Mouse (Mus musculus) forebrain, postnatal 0 days (tissue): ENCODE data around the gene Trp53bp2. TPM values are rescaled to one million over a fixed set of nuclear protein-coding genes. Genes with fewer than 3 reads are reported as not detected.

Experiments
- ATAC-seq: fragments of 200-750 bp; cut with Nextera tagmentation; 2 replicates; pipeline ENCODE4 v1.8.0; 2017; ENCODE audit warnings: mild to moderate bottlenecking, moderate library complexity
- DNase-seq: peaks from one replicate; pipeline ENCODE4 v3.0.0-alpha.2; 2015
- H3K27ac ChIP-seq: fragments of 300-500 bp; sonication (generic); 2 replicates; pipeline ENCODE4 v1.5.1; 2014; ENCODE audit warnings: low read depth, mild to moderate bottlenecking, antibody characterized with exemption, low read length, moderate library complexity, mixed read lengths
- H3K27me3 ChIP-seq: fragments of 300-500 bp; sonication (generic); 2 replicates; pipeline ENCODE4 v1.6.1; 2014; ENCODE audit warnings: mild to moderate bottlenecking, low read length, mixed read lengths; ENCODE audit not compliant: insufficient read depth
- H3K36me3 ChIP-seq: fragments of 300-500 bp; sonication (generic); 2 replicates; pipeline ENCODE4 v1.6.1; 2014; ENCODE audit warnings: mild to moderate bottlenecking, moderate library complexity; ENCODE audit not compliant: insufficient read depth
- H3K4me1 ChIP-seq: fragments of 300-500 bp; sonication (generic); 2 replicates; pipeline ENCODE4 v1.6.1; 2014; ENCODE audit warnings: antibody characterized with exemption; ENCODE audit not compliant: insufficient read depth
- H3K4me2 ChIP-seq: fragments of 300-500 bp; sonication (generic); 2 replicates; pipeline ENCODE4 v1.6.1; 2014; ENCODE audit warnings: low read depth, mild to moderate bottlenecking, moderate library complexity
- H3K4me3 ChIP-seq: fragments of 300-500 bp; sonication (generic); 2 replicates; pipeline ENCODE4 v1.5.1; 2014; ENCODE audit warnings: low read depth, low read length, mixed read lengths
- H3K9ac ChIP-seq: fragments of 300-500 bp; sonication (generic); 2 replicates; pipeline ENCODE4 v1.6.1; 2014; ENCODE audit warnings: mild to moderate bottlenecking
- H3K9me3 ChIP-seq: fragments of 300-500 bp; sonication (generic); 2 replicates; pipeline ENCODE4 v1.6.1; 2016; ENCODE audit warnings: low read length
- CTCF ChIP-seq: sonication (generic); IDR thresholded peaks from 2 replicates; pipeline ENCODE4 v1.5.1; 2016; ENCODE audit warnings: antibody characterized with exemption, control low read depth, low read depth
- WGBS: fragments of 180-500 bp; shearing (Covaris S2); extraction: QIAGEN DNeasy Blood & Tissue Kit; methylation state at CpG from one replicate; pipeline ENCODE4 v1.1.7; 2014; 5-methylcytosine and 5-hydroxymethylcytosine counted together
- polyA plus RNA-seq: library from polyadenylated mRNA; unstranded; fragments of >200 nt; fragmentation: Nextera tagmentation; extraction: Ambion mirVana; gene quantifications from 2 replicates; pipeline ENCODE4 v1.2.1, GENCODE M21; 2015
- total RNA-seq: library from RNA; depleted of rRNA; stranded (reverse); fragments of >200 nt; gene quantifications from 2 replicates; pipeline ENCODE4 v1.2.3, GENCODE M21; 2014

Gene Trp53bp2
- total and polyA plus RNA-seq, 2 experiments from 2014 or later, result 13.7 to 27.3 TPM

GRCm38 (mm10) chr1:182444116-182444515 is 35.1 kb downstream of the Trp53bp2 start:
- Histone ChIP-seq H3K27ac (no peak overlapping the region), H3K4me3 (no peak overlapping the region), H3K9ac (no peak overlapping the region), H3K36me3 (peaks cover 65% of the 10 kb centered on the region), H3K4me1 (no peaks in the 10 kb centered on the region), H3K27me3 (no peaks in the 10 kb centered on the region), H3K4me2 (no peak overlapping the region), H3K9me3 (no peaks in the 10 kb centered on the region)
- no peak for TF ChIP-seq CTCF
- DNase-seq (no peak), ATAC-seq (no peak)
- 80% methylated on average over 2 of the region's 2 CpGs for WGBS

- peaks cover 57% of the 10 kb centered on the region for H3K36me3 ChIP-seq
These were observed 39.5 kb downstream of the Trp53bp2 start for GRCm38 (mm10) chr1:182448276-182449035.

GRCm38 (mm10) chr1:182452473-182452872 is 43.5 kb downstream of the Trp53bp2 start:
- no peak overlapping the region for H3K4me2 ChIP-seq
- peaks cover 39% of the 10 kb centered on the region for H3K36me3 ChIP-seq
- H3K27ac ChIP-seq, result no peak overlapping the region
- 89% methylated on average over 4 of the region's 4 CpGs for WGBS
- TF ChIP-seq CTCF, result no peak
- DNase-seq (no peak), ATAC-seq (no peak)
- no peaks in the 10 kb centered on the region for H3K27me3 ChIP-seq
- no peak overlapping the region for H3K9ac ChIP-seq
- no peaks in the 10 kb centered on the region for H3K4me1 ChIP-seq
- no peaks in the 10 kb centered on the region for H3K9me3 ChIP-seq
- no peak overlapping the region for H3K4me3 ChIP-seq

More at GRCm38 (mm10) chr1:182448276-182449035, 39.5 kb downstream of the Trp53bp2 start:
- no peak for TF ChIP-seq CTCF
- no peaks in the 10 kb centered on the region for H3K9me3 ChIP-seq
- H3K4me3 ChIP-seq, result no peak overlapping the region
- no peak overlapping the region for H3K4me2 ChIP-seq
- DNase-seq, result no peak
- no peak for ATAC-seq
- no peaks in the 10 kb centered on the region for H3K4me1 ChIP-seq
- H3K27me3 ChIP-seq, result no peaks in the 10 kb centered on the region
- no peak overlapping the region for H3K27ac ChIP-seq
- no peak overlapping the region for H3K9ac ChIP-seq
- 90% methylated on average over 14 of the region's 14 CpGs for WGBS

GRCm38 (mm10) chr1:182455080-182455479 is 46.1 kb downstream of the Trp53bp2 start:
- peak overlapping the region; percentile 55 for H3K27ac ChIP-seq
- H3K4me3 ChIP-seq, result no peak overlapping the region
- ATAC-seq, result peak; percentile 81
- peaks cover 35% of the 10 kb centered on the region for H3K36me3 ChIP-seq
- H3K4me2 ChIP-seq, result no peak overlapping the region
- DNase-seq, result no peak
- H3K4me1 ChIP-seq, result no peaks in the 10 kb centered on the region
- H3K27me3 ChIP-seq, result no peaks in the 10 kb centered on the region
- H3K9me3 ChIP-seq, result no peaks in the 10 kb centered on the region
- H3K9ac ChIP-seq, result no peak overlapping the region
- no peak for TF ChIP-seq CTCF
- WGBS, result 54% methylated on average over 2 of the region's 2 CpGs

- H3K4me3 ChIP-seq, result no peak overlapping the region
- DNase-seq (no peak), ATAC-seq (no peak)
- no peaks in the 10 kb centered on the region for H3K27me3 ChIP-seq
- no peak for TF ChIP-seq CTCF
- H3K9ac ChIP-seq, result no peak overlapping the region
- peaks cover 32% of the 10 kb centered on the region for H3K36me3 ChIP-seq
- no peaks in the 10 kb centered on the region for H3K9me3 ChIP-seq
- H3K4me1 ChIP-seq, result no peaks in the 10 kb centered on the region
- H3K4me2 ChIP-seq, result no peak overlapping the region
- 74% methylated on average over 19 of the region's 19 CpGs for whole genome bisulfite sequencing
- no peak overlapping the region for H3K27ac ChIP-seq
These were observed 49.6 kb downstream of the Trp53bp2 start for GRCm38 (mm10) chr1:182458556-182458955.

- Histone ChIP-seq H3K27ac (no peak overlapping the region), H3K36me3 (peaks cover 27% of the 10 kb centered on the region), H3K9me3 (no peaks in the 10 kb centered on the region), H3K4me1 (no peaks in the 10 kb centered on the region), H3K4me3 (no peak overlapping the region), H3K4me2 (no peak overlapping the region), H3K27me3 (no peaks in the 10 kb centered on the region), H3K9ac (no peak overlapping the region)
- ATAC-seq (no peak), DNase-seq (no peak)
- WGBS, result 91% methylated on average over 8 of the region's 8 CpGs
- no peak for TF ChIP-seq CTCF
These were observed 50.5 kb downstream of the Trp53bp2 start for GRCm38 (mm10) chr1:182459436-182459835.

GRCm38 (mm10) chr1:182460291-182461244 is 51.6 kb downstream of the Trp53bp2 start:
- Histone ChIP-seq H3K27me3 (no peaks in the 10 kb centered on the region), H3K27ac (0 out of 2 replicates have a peak overlapping the region, but pooled peaks have one; percentile 5), H3K36me3 (peaks cover 24% of the 10 kb centered on the region), H3K9me3 (no peaks in the 10 kb centered on the region), H3K4me3 (no peak overlapping the region), H3K9ac (no peak overlapping the region), H3K4me2 (no peak overlapping the region), H3K4me1 (no peaks in the 10 kb centered on the region)
- DNase-seq, result no peak
- 65% methylated on average over 13 of the region's 13 CpGs for WGBS
- TF ChIP-seq CTCF, result no peak
- peak; percentile 24; the same call in 1 of the 2 replicates for ATAC-seq
